Mouse (Mus musculus) heart, postnatal 0 days (tissue): ENCODE data around the gene Gm49510. TPM values are rescaled to one million over a fixed set of nuclear protein-coding genes. Genes with fewer than 3 reads are reported as not detected.

ENCODE experiments used
- ATAC-seq: fragments of 200-750 bp; cut with Nextera tagmentation; 2 replicates; pipeline ENCODE4 v1.8.0; 2017; ENCODE audit warnings: low read depth, moderate number of reproducible peaks, moderate library complexity; ENCODE audit not compliant: insufficient read depth
- DNase-seq: peaks from one replicate; pipeline ENCODE4 v3.0.0-alpha.2; 2016; ENCODE audit warnings: low spot score
- H3K27ac ChIP-seq: fragments of 300-500 bp; sonication (generic); 2 replicates; pipeline ENCODE4 v1.5.1; 2014; ENCODE audit warnings: low read depth, mild to moderate bottlenecking
- H3K27me3 ChIP-seq: fragments of 300-500 bp; sonication (generic); 2 replicates; pipeline ENCODE4 v1.6.1; 2014; ENCODE audit warnings: low read length, mixed read lengths; ENCODE audit not compliant: control insufficient read depth, insufficient read depth
- H3K36me3 ChIP-seq: fragments of 300-500 bp; sonication (generic); replicated peaks from 2 replicates; pipeline ENCODE4 v1.6.1; 2014; ENCODE audit warnings: low read length, mixed read lengths; ENCODE audit not compliant: control insufficient read depth, insufficient read depth
- H3K4me1 ChIP-seq: fragments of 300-500 bp; sonication (generic); 2 replicates; pipeline ENCODE4 v1.6.1; 2014; ENCODE audit warnings: antibody characterized with exemption; ENCODE audit not compliant: control insufficient read depth, insufficient read depth
- H3K4me2 ChIP-seq: fragments of 300-500 bp; sonication (generic); 2 replicates; pipeline ENCODE4 v1.6.1; 2014; ENCODE audit warnings: low read depth, mild to moderate bottlenecking, low read length, moderate library complexity
- H3K4me3 ChIP-seq: fragments of 300-500 bp; sonication (generic); 2 replicates; pipeline ENCODE4 v1.5.1; 2014; ENCODE audit warnings: low read depth, low read length
- H3K9ac ChIP-seq: fragments of 300-500 bp; sonication (generic); replicated peaks from 2 replicates; pipeline ENCODE4 v1.6.1; 2014; ENCODE audit warnings: low read depth, low read length, mixed read lengths
- H3K9me3 ChIP-seq: fragments of 300-500 bp; sonication (generic); replicated peaks from 2 replicates; pipeline ENCODE4 v1.6.1; 2016; ENCODE audit warnings: low read length; ENCODE audit not compliant: control insufficient read depth
- CTCF ChIP-seq: IDR thresholded peaks from 2 replicates; pipeline ENCODE4 v1.5.1; 2016; ENCODE audit warnings: antibody characterized with exemption, control low read depth, low read depth
- EP300 ChIP-seq: IDR thresholded peaks from 2 replicates; pipeline ENCODE4 v1.6.1; 2016; ENCODE audit warnings: antibody characterized with exemption, low read depth
- WGBS: fragments of 180-500 bp; shearing (Covaris S2); extraction: QIAGEN DNeasy Blood & Tissue Kit; methylation state at CpG from one replicate; pipeline ENCODE4 v1.1.7; 2014; 5-methylcytosine and 5-hydroxymethylcytosine counted together
- polyA plus RNA-seq: library from polyadenylated mRNA; unstranded; fragments of >200 nt; fragmentation: Nextera tagmentation; extraction: Ambion mirVana; gene quantifications from 2 replicates; pipeline ENCODE4 v1.2.1, GENCODE M21; 2015
- total RNA-seq: library from RNA; depleted of rRNA; stranded (reverse); fragments of >200 nt; gene quantifications from 2 replicates; pipeline ENCODE4 v1.2.3, GENCODE M21; 2014; ENCODE audit warnings: low replicate concordance

Gene Gm49510
- total and polyA plus RNA-seq, 2 experiments from 2014 or later: 0.18 TPM; not detected in 1

DNA sequence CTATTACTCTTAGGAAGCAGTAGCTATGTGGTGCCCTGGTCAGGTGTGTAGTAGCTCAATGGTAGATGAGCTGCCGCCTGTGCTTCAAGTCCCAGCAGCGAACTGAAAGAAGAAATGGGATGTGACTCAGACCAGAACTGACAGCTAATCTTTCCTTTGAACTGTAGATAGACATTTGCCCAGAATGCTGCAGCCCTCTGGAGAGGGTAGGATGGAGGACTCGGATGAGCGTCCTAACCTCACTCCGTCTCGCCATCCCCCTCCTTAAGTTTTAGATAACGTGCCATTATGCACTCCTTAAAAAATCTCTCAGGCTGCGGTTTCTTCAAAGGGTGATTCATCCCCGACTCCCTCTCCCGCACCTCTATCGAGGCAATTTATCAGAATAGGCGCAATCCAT is 20.4 kb downstream of the Gm49510 start:
- DNase-seq (no peak), ATAC-seq (no peak)
- Histone ChIP-seq H3K4me2 (no peak overlapping the region), H3K4me1 (peaks cover 2% of the 10 kb centered on the region; the same call in 1 of the 2 replicates), H3K4me3 (no peak overlapping the region), H3K9me3 (no peaks in the 10 kb centered on the region), H3K9ac (no peak overlapping the region), H3K27me3 (no peaks in the 10 kb centered on the region), H3K36me3 (0 out of 2 replicates have a peak, but pooled peaks cover 5% of the 10 kb centered on the region), H3K27ac (no peak overlapping the region)
- TF ChIP-seq EP300 (no peak), CTCF (no peak)
- 66% methylated on average over 12 of the region's 12 CpGs for WGBS

DNA sequence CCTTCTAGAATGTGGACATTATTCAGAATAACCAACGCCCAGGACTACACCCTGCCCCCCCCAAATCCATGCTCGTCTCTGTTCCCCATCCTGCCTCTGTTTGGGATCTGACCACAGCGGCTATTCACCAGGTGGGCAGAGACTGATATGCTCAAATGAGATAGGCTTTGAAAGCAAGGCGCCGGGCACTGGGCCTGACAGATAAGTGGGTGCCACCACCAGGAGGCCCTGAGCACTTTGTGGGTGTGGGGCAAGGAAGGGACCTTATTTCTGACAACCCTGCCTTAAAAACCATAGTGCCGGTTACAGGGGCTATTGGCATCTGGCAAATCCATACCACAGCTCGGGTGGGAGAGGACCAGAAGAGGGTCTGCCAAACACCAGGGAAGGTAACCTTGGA is 23.2 kb downstream of the Gm49510 start:
- no peak overlapping the region for H3K27ac ChIP-seq
- no peak for TF ChIP-seq CTCF
- TF ChIP-seq EP300: no peak

DNA sequence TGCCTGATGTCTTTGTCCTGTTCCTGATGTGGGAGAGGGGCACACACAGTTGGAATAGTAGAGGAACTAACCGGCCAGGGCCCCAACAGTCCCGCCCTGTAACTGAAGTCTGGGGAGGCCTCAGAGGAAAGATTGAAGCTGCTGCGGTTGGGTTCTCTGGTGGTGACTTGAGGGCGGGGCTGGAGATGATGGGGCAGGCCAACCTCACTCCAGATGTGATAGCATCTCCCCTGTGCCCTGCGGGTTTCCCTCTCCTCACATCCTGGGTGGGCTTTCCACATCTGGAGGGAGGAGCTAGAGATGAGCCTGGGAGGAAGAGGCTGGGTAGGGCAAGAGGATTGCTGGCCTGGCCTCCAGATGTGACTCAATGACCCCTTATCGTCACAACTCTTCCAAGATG is 24.1 kb downstream of the Gm49510 start:
- ATAC-seq: no peak
- TF ChIP-seq EP300: no peak
- TF ChIP-seq CTCF: no peak
- no peak for DNase-seq
- Histone ChIP-seq H3K9me3 (no peaks in the 10 kb centered on the region), H3K4me1 (peaks cover 26% of the 10 kb centered on the region), H3K27ac (no peak overlapping the region), H3K27me3 (no peaks in the 10 kb centered on the region), H3K9ac (no peak overlapping the region), H3K4me2 (no peak overlapping the region), H3K36me3 (0 out of 2 replicates have a peak, but pooled peaks cover 5% of the 10 kb centered on the region), H3K4me3 (no peak overlapping the region)
- WGBS: 62% methylated on average over 6 of the region's 6 CpGs

More for the DNA sequence above, 23.2 kb downstream of the Gm49510 start:
- Histone ChIP-seq H3K4me1 (peaks cover 23% of the 10 kb centered on the region), H3K4me3 (no peak overlapping the region), H3K4me2 (no peak overlapping the region), H3K9ac (no peak overlapping the region), H3K36me3 (0 out of 2 replicates have a peak, but pooled peaks cover 5% of the 10 kb centered on the region), H3K9me3 (no peaks in the 10 kb centered on the region), H3K27me3 (no peaks in the 10 kb centered on the region)
- DNase-seq: no peak
- ATAC-seq: no peak
- WGBS: 74% methylated on average over 7 of the region's 7 CpGs

DNA sequence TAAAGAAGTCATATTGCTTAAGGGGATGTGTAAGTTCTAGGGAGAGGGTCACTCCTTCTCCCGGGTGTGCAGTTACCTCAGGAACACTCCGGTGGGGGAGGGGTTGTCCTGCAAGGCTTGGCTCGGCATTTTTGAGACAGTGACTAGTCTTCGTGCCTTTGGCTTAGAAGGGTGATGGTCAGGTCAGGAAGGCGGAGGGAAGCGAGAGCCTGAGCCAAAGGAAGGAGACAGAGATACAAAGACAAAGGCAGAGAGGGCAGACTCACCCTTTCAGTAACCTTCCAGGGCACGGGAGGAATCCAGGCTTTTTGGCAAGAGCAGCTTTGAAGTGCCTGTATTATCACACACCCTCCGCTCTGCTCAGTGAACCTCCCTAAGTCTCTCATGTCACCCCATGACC is 25.7 kb downstream of the Gm49510 start:
- Histone ChIP-seq H3K4me3 (no peak overlapping the region), H3K4me2 (no peak overlapping the region), H3K9ac (0 out of 2 replicates have a peak overlapping the region, but pooled peaks have one; percentile 11), H3K4me1 (peaks cover 26% of the 10 kb centered on the region), H3K36me3 (peaks cover 4% of the 10 kb centered on the region; the same call in 1 of the 2 replicates), H3K27ac (peak overlapping the region; percentile 91), H3K27me3 (no peaks in the 10 kb centered on the region), H3K9me3 (no peaks in the 10 kb centered on the region)
- DNase-seq: no peak
- TF ChIP-seq EP300 (no peak), CTCF (no peak)
- WGBS: 27% methylated on average over 8 of the region's 8 CpGs
- no peak for ATAC-seq

DNA sequence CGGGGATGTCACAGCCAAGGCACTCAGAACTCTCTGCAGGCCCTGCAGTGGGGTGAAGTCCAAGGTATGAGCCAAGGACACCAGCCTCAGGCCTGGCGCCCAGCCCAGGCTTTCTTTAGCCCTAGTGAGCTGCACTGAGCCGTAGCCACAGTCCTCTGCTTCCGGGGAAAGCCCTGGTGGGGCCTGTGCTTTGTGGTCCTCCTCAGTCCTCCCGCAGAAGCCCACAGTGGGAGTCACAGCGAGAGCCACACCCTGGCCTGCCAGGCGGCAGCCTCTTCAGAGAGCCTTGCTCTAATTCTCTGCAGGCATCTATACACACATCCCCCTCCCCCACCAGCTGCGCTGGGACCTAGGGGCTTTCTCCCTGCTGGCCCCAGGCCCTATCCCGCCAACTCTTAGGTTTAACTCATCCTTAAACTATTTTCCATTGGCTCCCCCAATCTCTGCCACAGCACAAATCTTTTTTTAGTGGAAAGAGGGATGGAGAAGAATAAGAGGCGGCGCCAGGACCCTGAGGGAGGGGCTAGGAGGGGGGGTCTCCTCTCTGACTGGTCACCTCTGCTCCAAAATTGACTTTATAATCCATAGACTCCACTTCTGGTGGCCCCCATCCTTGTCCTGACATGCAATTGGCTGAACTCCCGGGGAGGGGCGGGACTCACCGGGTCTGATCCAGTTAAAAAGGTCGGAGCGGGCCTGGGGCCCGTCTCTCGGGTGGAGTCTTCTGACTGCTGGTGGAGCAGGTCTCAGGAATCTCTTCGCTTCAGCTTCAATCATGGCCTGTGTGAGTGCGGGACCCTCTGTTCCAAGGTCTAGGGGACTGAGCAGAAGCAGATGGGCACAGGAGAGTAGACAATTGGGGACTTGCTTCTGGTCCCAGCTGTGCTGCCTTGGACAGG is 26.8 kb downstream of the Gm49510 start, which contains the start of gene Lgals1:
Gene Lgals1 (plus strand): TSS at position 705 of the 899 bp plus-strand sequence.
- WGBS: 3% methylated on average over 20 of the region's 20 CpGs
- DNase-seq (peak; percentile 87), ATAC-seq (peak; percentile 87)
- peak within 1 kb of the TSS; percentile 45 for H3K4me3 ChIP-seq
- H3K9me3 ChIP-seq: no peaks in the 10 kb centered on the region
- H3K4me1 ChIP-seq: peaks cover 26% of the 10 kb centered on the region
- TF ChIP-seq CTCF (no peak), EP300 (no peak; the same call in 1 of the 2 replicates)
- H3K4me2 ChIP-seq: peak within 1 kb of the TSS; percentile 76
- H3K27ac ChIP-seq: peak within 1 kb of the TSS; percentile 91
- H3K27me3 ChIP-seq: no peaks in the 10 kb centered on the region
- peak within 1 kb of the TSS; percentile 44 for H3K9ac ChIP-seq
- peaks cover 5% of the 10 kb centered on the region; the same call in 1 of the 2 replicates for H3K36me3 ChIP-seq
